Mouse (Mus musculus) right cerebral cortex, postnatal 25 days (tissue): Measurements from ENCODE around the gene Cc2d2a.

Experiments used
- DNase-seq: peaks from one replicate; pipeline ENCODE4 v3.0.0; 2022

Cc2d2a gene

GRCm38 (mm10) chr5:43728375-43729165 is 66.4 kb downstream of the Cc2d2a start:
- DNase-seq, result no peak

GRCm38 (mm10) chr5:43732381-43732780 is 70.2 kb downstream of the Cc2d2a start:
- DNase-seq, result peak; percentile 43

GRCm38 (mm10) chr5:43744187-43744586 is 82.0 kb downstream of the Cc2d2a start:
- DNase-seq, result no peak

GRCm38 (mm10) chr5:43745156-43745555 is 83.0 kb downstream of the Cc2d2a start:
- no peak for DNase-seq

- no peak for DNase-seq
These were observed 85.9 kb downstream of the Cc2d2a start for GRCm38 (mm10) chr5:43748039-43748438.

- DNase-seq, result no peak
These were observed 86.9 kb downstream of the Cc2d2a start for GRCm38 (mm10) chr5:43749092-43749491.

DNA sequence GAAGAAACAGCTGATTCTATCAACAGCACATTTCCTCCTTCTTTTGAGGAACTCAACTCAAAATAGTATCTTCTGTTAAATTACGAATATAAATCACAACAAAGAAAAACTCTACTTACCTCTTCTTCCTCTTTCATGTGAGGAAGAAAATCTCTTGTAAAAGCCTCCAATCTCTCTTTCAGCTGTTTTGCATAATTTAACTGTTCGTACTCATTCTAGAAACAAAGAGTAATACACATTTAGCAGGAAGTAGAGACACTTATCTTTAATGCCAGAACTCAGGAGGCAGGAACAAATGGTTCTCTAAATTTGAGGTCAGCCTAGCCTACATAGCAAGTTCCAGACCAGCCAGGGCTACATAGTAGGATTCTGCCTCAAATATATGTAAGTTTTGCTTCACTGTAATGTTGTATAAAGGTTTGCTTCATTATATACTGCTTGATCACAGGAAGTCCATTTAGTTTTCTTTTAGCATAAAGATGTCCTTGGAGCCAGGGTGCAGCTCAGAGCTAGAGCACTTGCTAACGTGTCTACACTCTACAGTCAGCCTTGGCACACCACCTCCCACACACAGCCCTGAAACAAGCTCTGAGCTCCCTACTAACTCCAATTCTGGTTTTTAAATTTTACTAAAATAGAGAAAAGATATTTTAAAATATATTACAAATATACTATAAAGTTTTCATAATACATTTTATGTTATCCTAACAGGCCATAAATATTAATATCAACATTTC is 108.6 kb downstream of the Cc2d2a start:
- DNase-seq, result no peak

DNA sequence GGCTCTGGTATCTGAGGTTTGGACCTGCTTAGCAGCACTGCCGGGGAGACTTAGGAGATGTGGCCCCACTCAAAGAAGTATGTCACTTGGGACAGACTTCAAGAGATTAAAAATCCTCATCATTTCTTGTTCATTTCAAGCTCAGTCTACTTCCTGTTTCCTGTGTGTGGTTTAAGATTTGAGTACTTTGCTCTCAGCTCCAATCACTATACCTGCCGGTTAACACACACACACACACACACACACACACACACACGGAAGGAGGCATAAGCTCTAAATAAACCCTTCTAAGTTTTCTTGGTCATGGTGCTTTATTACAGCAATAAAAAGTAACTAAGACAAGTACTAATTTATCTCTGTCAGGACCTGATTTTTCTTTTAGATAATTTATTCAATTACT is 109.4 kb downstream of the Cc2d2a start:
- DNase-seq, result no peak

GRCm38 (mm10) chr5:43776407-43776806 is 114.3 kb downstream of the Cc2d2a start:
- DNase-seq, result no peak

DNA sequence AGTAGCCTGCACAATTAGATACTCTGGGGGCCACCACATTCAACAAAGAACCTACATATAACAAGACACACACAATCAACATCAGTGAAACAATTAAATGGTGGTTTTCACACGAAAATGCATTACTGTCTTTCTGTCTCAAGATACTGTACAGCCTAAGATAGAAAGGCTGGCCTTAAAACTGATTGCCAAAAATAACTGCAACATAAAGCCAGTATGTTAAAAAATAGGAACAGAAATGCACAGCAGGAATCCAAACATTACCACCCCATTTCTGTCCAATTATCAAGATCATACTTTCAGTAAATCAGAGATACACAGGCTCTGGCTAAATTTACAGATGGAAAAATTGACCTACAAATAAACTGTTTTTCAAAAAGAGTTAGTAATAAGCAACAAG is 114.8 kb downstream of the Cc2d2a start:
- no peak for DNase-seq

DNA sequence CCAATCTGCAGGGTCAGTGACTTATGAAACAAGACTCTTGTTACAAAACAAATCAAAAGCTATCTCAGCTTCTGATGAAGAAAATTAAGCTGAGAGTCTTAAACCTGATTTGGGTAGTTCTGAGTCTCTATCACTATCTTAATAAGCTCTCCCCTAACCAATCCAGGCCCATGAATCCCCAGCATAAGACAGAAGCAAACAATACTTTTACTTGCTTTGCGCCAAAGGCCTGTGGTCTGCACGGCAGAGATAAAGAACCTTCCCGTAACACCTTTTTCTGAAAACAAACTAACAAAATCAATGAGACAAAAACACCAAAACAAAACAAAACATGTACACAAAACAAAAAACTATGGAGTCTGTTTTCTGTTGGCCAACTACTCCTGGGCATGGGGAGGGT is 116.4 kb downstream of the Cc2d2a start:
- no peak for DNase-seq

DNA sequence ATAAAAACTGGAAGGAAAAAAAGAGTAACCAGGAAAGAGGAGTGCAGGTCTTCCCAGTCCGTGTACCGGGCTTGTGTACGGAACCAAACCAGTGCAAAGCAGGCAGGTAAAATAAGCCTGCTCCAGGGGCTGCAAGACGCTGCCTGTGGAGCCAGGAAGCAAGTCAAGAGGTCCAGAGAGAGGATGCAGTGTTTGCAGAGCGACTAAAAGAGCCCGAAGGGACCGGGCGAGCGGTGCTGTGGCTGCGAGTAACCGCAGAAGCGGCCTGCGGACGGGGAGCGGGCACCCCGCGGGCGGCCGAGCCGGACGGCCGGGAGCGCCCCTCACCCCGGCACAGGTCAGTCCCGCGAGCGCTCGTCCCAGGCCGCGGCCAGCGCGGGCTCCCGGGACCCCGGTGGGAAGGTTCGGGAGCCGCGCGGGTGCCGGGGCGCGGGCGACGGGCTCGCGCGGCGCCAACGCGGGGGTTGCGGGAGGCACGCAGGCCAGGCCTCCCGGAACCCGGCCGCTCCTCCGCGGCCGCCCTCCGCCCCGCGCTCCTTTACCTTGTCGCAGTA is 119.4 kb downstream of the Cc2d2a start:
- DNase-seq, result no peak

- DNase-seq, result peak; percentile 83
These were observed 120.1 kb downstream of the Cc2d2a start for GRCm38 (mm10) chr5:43781977-43782930.

DNA sequence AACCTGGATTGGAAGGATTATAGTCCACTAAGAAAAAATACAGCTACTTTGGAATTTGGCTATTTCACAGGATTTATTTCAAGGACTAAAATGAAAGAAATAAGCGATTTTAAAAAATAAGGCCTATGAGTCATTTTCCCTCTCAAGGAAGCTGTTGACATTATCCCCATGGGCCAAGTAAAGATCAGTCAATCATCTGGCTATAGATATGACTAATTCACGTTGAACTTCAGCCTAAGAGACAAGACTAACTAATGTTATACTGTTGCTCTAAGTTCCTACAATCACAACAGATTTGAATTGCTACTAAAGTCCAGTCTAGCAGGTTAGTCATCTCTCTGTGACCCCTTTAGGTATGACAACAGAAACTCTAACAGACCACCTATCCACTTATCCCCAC is 121.8 kb downstream of the Cc2d2a start:
- DNase-seq, result no peak

DNA sequence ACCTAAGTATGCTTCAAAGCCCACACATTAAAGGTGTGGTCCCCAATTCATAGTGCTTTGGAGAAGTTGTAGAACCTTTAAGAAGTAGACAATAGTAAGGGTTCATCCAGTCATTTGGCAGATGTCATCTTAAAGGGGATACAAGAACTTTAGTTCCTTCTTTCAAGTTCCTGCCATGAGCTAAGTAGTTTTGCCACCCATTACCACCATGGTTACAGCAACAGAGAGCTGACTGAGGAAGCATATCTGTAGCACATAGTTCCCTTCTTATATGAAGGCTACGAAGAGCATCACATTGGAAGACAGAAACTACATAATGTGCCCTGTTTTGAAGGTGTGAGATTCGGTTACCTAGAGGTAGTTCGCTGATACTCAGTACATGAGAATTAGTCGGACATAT is 124.5 kb downstream of the Cc2d2a start:
- DNase-seq, result no peak

DNA sequence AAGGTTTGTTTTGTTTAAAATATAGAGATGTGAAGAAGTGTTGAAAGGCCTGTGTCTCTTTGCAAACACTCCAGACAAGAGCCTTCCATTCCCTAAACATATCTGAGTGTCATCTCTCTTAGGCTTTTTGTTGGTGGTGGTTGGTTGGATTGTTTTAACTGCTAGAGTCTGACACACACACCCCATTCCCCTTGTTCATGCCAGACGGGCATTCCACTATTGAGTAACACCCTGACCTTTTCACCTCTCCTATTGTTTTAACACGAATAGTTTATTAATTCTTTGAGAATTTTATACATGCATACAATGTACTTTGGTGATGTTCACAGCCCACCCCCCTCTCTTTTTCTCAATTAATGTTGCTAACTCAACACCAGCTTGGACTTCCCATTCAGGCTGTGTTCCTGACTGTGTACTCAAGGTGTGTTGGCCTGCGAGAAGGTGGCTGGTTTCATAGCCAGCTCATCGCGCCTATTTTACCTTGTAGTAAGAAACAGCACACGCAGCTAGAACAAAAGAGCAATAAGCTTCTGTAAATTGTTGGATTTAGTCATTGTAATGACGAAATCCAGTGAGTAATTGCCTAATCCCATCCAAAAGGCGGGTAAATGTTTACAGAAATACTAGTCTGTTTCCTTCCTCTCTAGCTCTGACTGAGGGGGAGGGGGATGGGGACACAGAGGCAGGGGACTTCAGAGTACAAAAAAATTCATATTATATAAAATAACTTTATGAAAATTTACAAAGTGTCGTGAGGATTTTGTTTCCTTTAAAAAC is 126.0 kb downstream of the Cc2d2a start:
- no peak for DNase-seq
